Mouse (Mus musculus) gastrocnemius, postnatal 36 days (tissue): ENCODE measurements around the gene Zfp628. TPM values are rescaled to one million over a fixed set of nuclear protein-coding genes. Genes with fewer than 3 reads are reported as not detected.

Source experiments
- total RNA-seq, 2 experiments: library from RNA; stranded (reverse); gene quantifications; 2 replicates each; pipeline ENCODE4 v1.2.3; 2021

Gene Zfp628
- total RNA-seq, 2 experiments from 2014 or later, result 8.9 TPM

Other genes with a start within 250 kb of the Zfp628 start
- 10 to 100 TPM; 22.4 to 24.9 TPM for gene Hspbp1, start 230.1 kb upstream of the Zfp628 start, total RNA-seq
- gene Brsk1, start 224.6 kb upstream of the Zfp628 start, total RNA-seq, result 1 to 10 TPM in 1 of 2 experiments, under 1 TPM in 1; 0.54 to 1.6 TPM
- gene Tmem150b, start 190.0 kb upstream of the Zfp628 start, total RNA-seq, result not detected
- 10 to 100 TPM in 1 of 2 experiments, 1 to 10 TPM in 1; 9.7 to 10.5 TPM for gene Kmt5c, start 175.1 kb upstream of the Zfp628 start, total RNA-seq
- gene Cox6b2, start 162.1 kb upstream of the Zfp628 start, total RNA-seq, result 1 to 10 TPM; 1.4 to 1.9 TPM
- gene Fam71e2, start 143.9 kb upstream of the Zfp628 start, total RNA-seq, result not detected
- not detected for gene Il11, start 132.4 kb upstream of the Zfp628 start, total RNA-seq
- not detected for gene Tmem190, start 132.3 kb upstream of the Zfp628 start, total RNA-seq
- 1 to 10 TPM; 7.9 to 9.5 TPM for gene Tmem238, start 125.6 kb upstream of the Zfp628 start, total RNA-seq
- 100 to 1,000 TPM; 431 to 514 TPM for gene Rpl28, start 122.3 kb upstream of the Zfp628 start, total RNA-seq
- gene Ube2s, start 102.6 kb upstream of the Zfp628 start, total RNA-seq, result 10 to 100 TPM; 70.3 to 83.7 TPM
- not detected for gene Shisa7, start 70.5 kb upstream of the Zfp628 start, total RNA-seq
- gene Isoc2b, start 45.0 kb upstream of the Zfp628 start, total RNA-seq, result 1 to 10 TPM; 3.6 to 3.8 TPM
- 10 to 100 TPM; 21.0 to 28.3 TPM for gene Isoc2a, start 38.1 kb upstream of the Zfp628 start, total RNA-seq
- gene Gm36210, start 8.7 kb upstream of the Zfp628 start, total RNA-seq, result under 1 TPM; 0.20 TPM
- 1 to 10 TPM; 2.5 to 3.2 TPM for gene Nat14, start 6.8 kb downstream of the Zfp628 start, total RNA-seq
- 10 to 100 TPM in 1 of 2 experiments, 1 to 10 TPM in 1; 8.8 to 11.1 TPM for gene Ssc5d, start 10.6 kb downstream of the Zfp628 start, total RNA-seq
- gene Sbk2, start 49.2 kb downstream of the Zfp628 start, total RNA-seq, result 10 to 100 TPM; 30.5 to 35.8 TPM
- 1 to 10 TPM; 1.6 to 1.7 TPM for gene Sbk3, start 56.0 kb downstream of the Zfp628 start, total RNA-seq
- gene Zfp579, start 80.9 kb downstream of the Zfp628 start, total RNA-seq, result 1 to 10 TPM; 7.8 to 9.5 TPM
- 1 to 10 TPM; 6.9 TPM for gene Zfp524, start 99.2 kb downstream of the Zfp628 start, total RNA-seq
- gene Fiz1, start 99.5 kb downstream of the Zfp628 start, total RNA-seq, result 10 to 100 TPM; 20.7 to 22.7 TPM
- not detected for gene Gm44973, start 100.3 kb downstream of the Zfp628 start, total RNA-seq
- gene Zfp865, start 105.2 kb downstream of the Zfp628 start, total RNA-seq, result 10 to 100 TPM; 11.0 to 13.0 TPM
- gene Ccdc106, start 105.3 kb downstream of the Zfp628 start, total RNA-seq, result under 1 TPM in 1 of 2 experiments, not detected in 1; 0.20 TPM
- under 1 TPM in 1 of 2 experiments, not detected in 1; 0.42 TPM for gene 4632433K11Rik, start 118.9 kb downstream of the Zfp628 start, total RNA-seq
- gene Zfp784, start 123.2 kb downstream of the Zfp628 start, total RNA-seq, result 1 to 10 TPM; 2.2 to 3.9 TPM
- 1 to 10 TPM; 2.9 to 3.3 TPM for gene Zfp580, start 136.3 kb downstream of the Zfp628 start, total RNA-seq
- gene U2af2, start 146.9 kb downstream of the Zfp628 start, total RNA-seq, result 10 to 100 TPM; 38.0 to 48.3 TPM
- 100 to 1,000 TPM; 149 to 152 TPM for gene Epn1, start 165.0 kb downstream of the Zfp628 start, total RNA-seq
- gene Rfpl4, start 201.7 kb downstream of the Zfp628 start, total RNA-seq, result not detected
- gene Rasl2-9, start 210.7 kb downstream of the Zfp628 start, total RNA-seq, result 1 to 10 TPM; 2.0 to 2.2 TPM
- gene Vmn1r55, start 234.5 kb downstream of the Zfp628 start, total RNA-seq, result not detected